ENCODE assay signal across 40 mouse cellular contexts in genomic region chr4:144719691-144720090, GRCm38 (mm10). TPM values are rescaled to one million over a fixed set of nuclear protein-coding genes. Genes with fewer than 3 reads are reported as not detected.
"Had no signal": no experiment of that assay in that cellular context is flagged by ENCODE, and none has a peak within 500 bp of the region (broad histone marks: within the 10 kb centered on the region; RNA-seq: fewer than 3 reads in every experiment).

No protein-coding gene starts in this region.

- DNase-seq: cerebellum, adult 9-10 months; cerebellum, adult 9-11 months; cerebellum, postnatal 10 days; cerebellum, postnatal 14 days; cerebellum, postnatal 25 days; cerebellum, postnatal 36 days; embryo, embryonic 11 days; forebrain, postnatal 0 days; gastrocnemius, adult 2 months; gastrocnemius, postnatal 10 days; gastrocnemius, postnatal 14 days; gastrocnemius, postnatal 25 days; gastrocnemius, postnatal 36 days; heart, adult 11 months; heart, adult 18-20 months; heart, adult 2 months had no signal

- ATAC-seq: forebrain, embryonic 13.5 days; forebrain, embryonic 14.5 days; forebrain, embryonic 15.5 days; forebrain, embryonic 16.5 days; forebrain, postnatal 0 days had no signal

RNA-seq across cellular contexts. Expression of gene Gm13178, which starts 1.5 kb away (rescaled TPM):
- total RNA-seq: common myeloid progenitor, adult 5-6 weeks; forebrain, postnatal 0 days; gastrocnemius, adult 18-20 months; gastrocnemius, adult 2 months; gastrocnemius, adult 8-10 months; gastrocnemius, postnatal 10 days; gastrocnemius, postnatal 25 days; gastrocnemius, postnatal 36 days; granulocyte monocyte progenitor cell, adult 5-6 weeks; heart, adult 18-20 months; heart, adult 2 months; heart, adult 8-10 months had no signal
- polyA plus RNA-seq: cortical plate, adult 2 months; embryonic facial prominence, embryonic 10.5 days; embryonic facial prominence, embryonic 11.5 days; embryonic facial prominence, embryonic 12.5 days; embryonic facial prominence, embryonic 13.5 days; embryonic facial prominence, embryonic 14.5 days; embryonic facial prominence, embryonic 15.5 days; erythroblast, embryonic 14.5 days; forebrain, embryonic 10.5 days; forebrain, embryonic 11.5 days; forebrain, embryonic 12.5 days; forebrain, embryonic 13.5 days; forebrain, embryonic 14.5 days; forebrain, embryonic 15.5 days; forebrain, embryonic 16.5 days; forebrain, postnatal 0 days; frontal cortex, adult 2 months; heart, adult 2 months; heart, embryonic 10.5 days; heart, embryonic 11.5 days had no signal

RNA-seq across cellular contexts. Expression of gene Gm436, which starts 33.5 kb away (rescaled TPM):
- total RNA-seq: common myeloid progenitor, adult 5-6 weeks; forebrain, postnatal 0 days; gastrocnemius, adult 18-20 months; gastrocnemius, adult 2 months; gastrocnemius, adult 8-10 months; gastrocnemius, postnatal 10 days; gastrocnemius, postnatal 14 days; gastrocnemius, postnatal 25 days; gastrocnemius, postnatal 36 days; gastrocnemius, postnatal 4 days; granulocyte monocyte progenitor cell, adult 5-6 weeks; heart, adult 18-20 months; heart, adult 2 months; heart, adult 8-10 months had no signal
- polyA plus RNA-seq: cortical plate, adult 2 months; embryonic facial prominence, embryonic 10.5 days; embryonic facial prominence, embryonic 11.5 days; embryonic facial prominence, embryonic 12.5 days; embryonic facial prominence, embryonic 13.5 days; embryonic facial prominence, embryonic 14.5 days; embryonic facial prominence, embryonic 15.5 days; erythroblast, embryonic 14.5 days; forebrain, embryonic 10.5 days; forebrain, embryonic 11.5 days; forebrain, embryonic 12.5 days; forebrain, embryonic 13.5 days; forebrain, embryonic 14.5 days; forebrain, embryonic 15.5 days; forebrain, embryonic 16.5 days; forebrain, postnatal 0 days; frontal cortex, adult 2 months; heart, adult 2 months; heart, embryonic 10.5 days; heart, embryonic 11.5 days had no signal
